Mouse (Mus musculus) embryonic facial prominence, embryonic 11.5 days (tissue): Measurements from ENCODE around the gene Abhd17a. TPM values are rescaled to one million over a fixed set of nuclear protein-coding genes. Genes with fewer than 3 reads are reported as not detected.
A peak's percentile ranks its signal among the peaks of the same experiment; 100 is the strongest.
"Not testable (repeated sequence)": the region's sequence is repeated elsewhere in the genome, so short reads cannot be mapped to it uniquely, and the experiment has no call there.

Experiments used
- ATAC-seq: fragments of 200-750 bp; cut with Nextera tagmentation; replicated peaks from 2 replicates; pipeline ENCODE4 v1.8.0; 2017; ENCODE audit warnings: low read depth; ENCODE audit not compliant: insufficient number of reproducible peaks, low FRiP score, low TSS enrichment
- DNase-seq: peaks from one replicate; pipeline ENCODE4 v3.0.0-alpha.2; 2015; ENCODE audit warnings: low spot score
- H3K27ac ChIP-seq: fragments of 300-500 bp; sonication (generic); replicated peaks from 2 replicates; pipeline ENCODE4 v1.5.1; 2014; ENCODE audit warnings: mild to moderate bottlenecking, low read depth, low read length, control low read depth
- H3K27me3 ChIP-seq: fragments of 300-500 bp; sonication (generic); 2 replicates; pipeline ENCODE4 v1.6.1; 2014; ENCODE audit warnings: mild to moderate bottlenecking, low read length, moderate library complexity, mixed read lengths; ENCODE audit not compliant: control insufficient read depth, insufficient read depth
- H3K36me3 ChIP-seq: fragments of 300-500 bp; sonication (generic); replicated peaks from 2 replicates; pipeline ENCODE4 v1.6.1; 2014; ENCODE audit warnings: low read depth, mild to moderate bottlenecking, low read length, moderate library complexity, mixed read lengths; ENCODE audit not compliant: control insufficient read depth, insufficient read depth
- H3K4me1 ChIP-seq: fragments of 300-500 bp; sonication (generic); 2 replicates; pipeline ENCODE4 v1.6.1; 2014; ENCODE audit warnings: low read length, mixed read lengths; ENCODE audit not compliant: control insufficient read depth, insufficient read depth
- H3K4me2 ChIP-seq: fragments of 300-500 bp; sonication (generic); 2 replicates; pipeline ENCODE4 v1.6.1; 2014; ENCODE audit warnings: low read depth, mild to moderate bottlenecking, control low read depth, low read length, moderate library complexity
- H3K4me3 ChIP-seq: fragments of 300-500 bp; sonication (generic); 2 replicates; pipeline ENCODE4 v1.5.1; 2014; ENCODE audit warnings: low read depth, low read length, control low read depth
- H3K9ac ChIP-seq: fragments of 300-500 bp; sonication (generic); replicated peaks from 2 replicates; pipeline ENCODE4 v1.6.1; 2014; ENCODE audit warnings: mild to moderate bottlenecking, control low read depth, low read length
- H3K9me3 ChIP-seq: fragments of 300-500 bp; sonication (generic); replicated peaks from 2 replicates; pipeline ENCODE4 v1.6.1; 2016; ENCODE audit warnings: mild to moderate bottlenecking, low read length, inconsistent platforms, mixed read lengths; ENCODE audit not compliant: control insufficient read depth
- WGBS: fragments of 180-500 bp; shearing (Covaris S2); extraction: QIAGEN DNeasy Blood & Tissue Kit; methylation state at CpG from one replicate; pipeline ENCODE4 v1.1.7; 2014; 5-methylcytosine and 5-hydroxymethylcytosine counted together
- polyA plus RNA-seq: library from polyadenylated mRNA; unstranded; fragments of >200 nt; fragmentation: Nextera tagmentation; extraction: Ambion mirVana; gene quantifications from 2 replicates; pipeline ENCODE4 v1.2.1, GENCODE M21; 2014

Abhd17a gene
- polyA plus RNA-seq, 1 experiment from 2014 or later = 94.8 TPM

DNA sequence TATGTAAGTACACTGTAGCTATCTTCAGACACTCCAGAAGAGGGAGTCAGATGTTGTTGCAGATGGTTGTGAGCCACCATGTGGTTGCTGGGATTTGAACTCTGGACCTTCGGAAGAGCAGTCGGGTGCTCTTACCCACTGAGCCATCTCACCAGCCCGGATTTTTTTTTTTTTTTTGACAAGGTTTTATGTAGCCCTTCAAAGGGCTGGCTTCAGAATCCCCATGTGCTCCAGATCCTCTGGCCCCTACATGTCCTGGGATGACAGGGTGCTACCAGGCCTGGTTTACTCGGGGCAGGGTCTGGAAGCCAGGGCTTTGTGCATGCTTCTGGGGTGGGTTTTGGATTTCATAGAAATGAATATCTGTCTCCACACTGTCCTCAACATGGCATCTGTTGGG is 15.6 kb upstream of the Abhd17a start, which contains the start of gene Gm49322:
Gm49322 (plus strand) TSS at position 301 of the 400 bp plus-strand sequence.
- not testable (repeated sequence) for H3K4me1 ChIP-seq, H3K9me3 ChIP-seq, H3K36me3 ChIP-seq, H3K4me3 ChIP-seq, H3K27ac ChIP-seq, H3K27me3 ChIP-seq, H3K9ac ChIP-seq, H3K4me2 ChIP-seq, ATAC-seq, DNase-seq
- WGBS = 89% methylated on average over 4 of the region's 4 CpGs

DNA sequence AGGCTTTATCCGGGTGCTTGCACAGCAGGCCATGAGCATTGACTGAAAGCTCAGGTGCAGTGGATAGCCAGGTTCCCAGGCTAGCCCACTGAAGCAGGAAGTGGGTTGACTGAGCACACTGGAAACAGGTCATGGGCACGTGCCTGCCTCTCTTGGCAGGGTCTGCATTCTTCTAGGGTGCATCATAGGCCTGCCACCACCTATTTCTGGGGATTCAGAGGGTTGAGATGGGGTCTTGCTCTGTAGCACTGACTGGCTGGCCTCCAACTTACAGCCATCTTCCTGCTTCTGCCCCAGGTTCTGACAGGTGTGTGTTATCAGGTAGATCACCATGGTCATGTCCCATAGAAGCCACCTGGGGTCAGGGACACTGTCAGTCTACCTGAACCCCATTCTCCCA is 14.8 kb upstream of the Abhd17a start:
- H3K9me3 ChIP-seq = no peaks in the 10 kb centered on the region
- no peak for DNase-seq
- WGBS = 93% methylated on average over 2 of the region's 2 CpGs
- no peak for ATAC-seq
- no peaks in the 10 kb centered on the region for H3K27me3 ChIP-seq
- no peak overlapping the region for H3K9ac ChIP-seq
- no peak overlapping the region for H3K4me2 ChIP-seq
- no peak overlapping the region for H3K27ac ChIP-seq
- peaks cover 7% of the 10 kb centered on the region for H3K36me3 ChIP-seq
- H3K4me1 ChIP-seq = peaks cover 7% of the 10 kb centered on the region
- H3K4me3 ChIP-seq = no peak overlapping the region

GRCm38 (mm10) chr10:80604001-80604509 is 13.9 kb upstream of the Abhd17a start:
- DNase-seq = no peak
- peak overlapping the region; percentile 68 for H3K9ac ChIP-seq
- ATAC-seq = no peak
- no peak overlapping the region; the same call in 1 of the 2 replicates for H3K4me3 ChIP-seq
- peak overlapping the region; percentile 70 for H3K4me2 ChIP-seq
- no peaks in the 10 kb centered on the region for H3K9me3 ChIP-seq
- H3K27me3 ChIP-seq = no peaks in the 10 kb centered on the region
- H3K36me3 ChIP-seq = peaks cover 7% of the 10 kb centered on the region
- 0 out of 2 replicates have a peak overlapping the region, but pooled peaks have one; percentile 35 for H3K27ac ChIP-seq
- 89% methylated on average over 7 of the region's 7 CpGs for WGBS
- peaks cover 7% of the 10 kb centered on the region for H3K4me1 ChIP-seq

DNA sequence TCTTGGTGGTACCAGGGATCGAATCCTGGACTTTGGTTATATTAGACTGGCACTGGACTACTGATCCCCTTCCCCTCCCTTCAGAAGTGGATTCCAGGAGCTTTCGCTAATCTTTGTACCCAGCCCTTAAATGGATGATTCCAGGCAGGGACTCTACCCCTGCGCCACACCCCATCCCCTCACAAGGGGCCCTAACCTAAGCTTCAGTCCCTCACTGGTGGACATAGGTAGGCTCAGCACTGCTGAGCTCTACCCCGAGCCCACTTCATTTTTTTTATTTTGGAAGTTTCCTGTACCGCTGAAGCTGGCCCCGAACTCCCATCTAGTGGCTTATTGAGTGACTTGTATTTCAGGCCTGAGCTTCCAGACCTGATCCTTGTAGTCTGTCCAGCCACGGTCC is 13.2 kb upstream of the Abhd17a start:
- no peak for DNase-seq
- Histone ChIP-seq H3K9ac (peak overlapping the region; percentile 68), H3K27me3 (no peaks in the 10 kb centered on the region), H3K4me1 (peaks cover 7% of the 10 kb centered on the region), H3K36me3 (peaks cover 7% of the 10 kb centered on the region), H3K27ac (0 out of 2 replicates have a peak overlapping the region, but pooled peaks have one; percentile 35), H3K4me3 (peak overlapping the region; percentile 66), H3K9me3 (no peaks in the 10 kb centered on the region), H3K4me2 (peak overlapping the region; percentile 70)
- 31% methylated on average over 7 of the region's 7 CpGs for WGBS
- no peak for ATAC-seq

- peak within 1 kb of the TSS; percentile 68 for H3K9ac ChIP-seq
- ATAC-seq (peak; percentile 92), DNase-seq (peak; percentile 96)
- H3K4me1 ChIP-seq = peaks cover 7% of the 10 kb centered on the region
- peaks cover 7% of the 10 kb centered on the region for H3K36me3 ChIP-seq
- WGBS = under 1% methylated on average over 54 of the region's 54 CpGs
- H3K27ac ChIP-seq = 0 out of 2 replicates have a peak within 1 kb of the TSS, but pooled peaks have one; percentile 35
- peak within 1 kb of the TSS; percentile 66 for H3K4me3 ChIP-seq
- no peaks in the 10 kb centered on the region for H3K9me3 ChIP-seq
- H3K4me2 ChIP-seq = peak within 1 kb of the TSS; percentile 70
- H3K27me3 ChIP-seq = no peaks in the 10 kb centered on the region
Observed at GRCm38 (mm10) chr10:80602698-80603325, 12.7 kb upstream of the Abhd17a start, which contains the start of the genes Scamp4 and Adat3. Gene Scamp4, plus strand, starts transcription at chr10:80602872. Gene Adat3, plus strand, starts transcription at chr10:80602880.

- H3K36me3 ChIP-seq = no peaks in the 10 kb centered on the region
- H3K27ac ChIP-seq = no peak overlapping the region
- no peak overlapping the region for H3K9ac ChIP-seq
- no peak overlapping the region for H3K4me2 ChIP-seq
- no peaks in the 10 kb centered on the region for H3K9me3 ChIP-seq
- 44% methylated on average over 4 of the region's 4 CpGs for WGBS
- H3K27me3 ChIP-seq = no peaks in the 10 kb centered on the region
- no peak overlapping the region for H3K4me3 ChIP-seq
- DNase-seq (no peak), ATAC-seq (no peak)
- no peaks in the 10 kb centered on the region for H3K4me1 ChIP-seq
Observed at GRCm38 (mm10) chr10:80596318-80596717, 6.2 kb upstream of the Abhd17a start.

DNA sequence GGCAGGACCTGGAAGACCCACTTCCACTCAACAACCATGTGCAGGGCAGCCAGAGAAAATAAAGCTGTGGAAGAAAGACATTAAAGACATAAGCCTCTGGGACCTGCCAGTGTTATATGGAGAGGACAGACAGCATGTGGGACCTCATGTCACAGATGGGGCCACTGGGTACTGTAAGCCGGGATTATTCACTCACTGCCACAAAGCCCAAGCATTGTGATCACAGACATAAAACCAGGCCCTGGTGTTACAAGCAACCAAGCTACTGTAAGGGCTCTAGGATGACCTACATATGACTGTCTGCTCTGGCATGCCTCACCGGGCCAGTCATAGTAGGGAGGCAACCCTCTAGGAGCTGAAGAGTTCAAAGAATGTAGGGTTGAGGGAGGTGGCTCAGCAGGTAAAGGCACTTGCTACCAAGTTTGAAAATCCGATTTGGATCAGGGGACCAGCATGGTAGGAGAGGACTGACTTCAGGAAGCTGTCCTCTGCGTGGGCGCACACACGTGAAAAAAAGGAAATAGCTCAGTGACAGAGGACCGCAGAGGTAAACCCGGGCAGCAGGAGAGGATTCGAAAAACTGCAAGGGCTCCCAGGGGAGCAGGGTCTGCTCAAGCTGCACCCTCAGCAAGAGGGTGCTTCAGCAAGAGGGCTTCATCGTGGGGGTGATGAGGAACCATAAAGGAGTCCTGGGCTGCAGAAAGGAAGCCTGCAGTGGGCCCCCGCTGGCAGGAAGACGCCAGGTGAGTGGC is 838 bp downstream of the Abhd17a start:
- Histone ChIP-seq H3K4me3 (peak overlapping the region; percentile 90), H3K27ac (no peak overlapping the region), H3K4me2 (peak overlapping the region; percentile 93), H3K9me3 (no peaks in the 10 kb centered on the region), H3K27me3 (no peaks in the 10 kb centered on the region), H3K4me1 (peaks cover 6% of the 10 kb centered on the region), H3K36me3 (no peaks in the 10 kb centered on the region), H3K9ac (peak overlapping the region; percentile 86)
- 19% methylated on average over 12 of the region's 12 CpGs for WGBS
- ATAC-seq (peak; percentile 1; the same call in 1 of the 2 replicates), DNase-seq (no peak)

- Histone ChIP-seq H3K27ac (no peak overlapping the region), H3K9ac (no peak overlapping the region), H3K36me3 (peaks cover 2% of the 10 kb centered on the region; the same call in 1 of the 2 replicates), H3K9me3 (no peaks in the 10 kb centered on the region), H3K4me3 (no peak overlapping the region), H3K4me2 (peak overlapping the region; percentile 21; the same call in 1 of the 2 replicates), H3K4me1 (peaks cover 6% of the 10 kb centered on the region), H3K27me3 (no peaks in the 10 kb centered on the region)
- WGBS = 35% methylated on average over 4 of the region's 4 CpGs
- DNase-seq = no peak
- no peak for ATAC-seq
Observed at GRCm38 (mm10) chr10:80587305-80587657, 2.9 kb downstream of the Abhd17a start.
